Mouse (Mus musculus): ENCODE measurements around the gene Pink1.

GRCm38 (mm10) chr4:138310311-138310910 lies 15.7 kb downstream of the Pink1 start:
- TF ChIP-seq CTCF (IDR thresholded peaks at IDR 0.05; ENCODE audit: borderline replicate concordance, extremely low read depth, insufficient read depth, insufficient read length), result no peak
- no peak for TF ChIP-seq POLR2A (IDR thresholded peaks at IDR 0.05; ENCODE audit: borderline replicate concordance, extremely low read depth, insufficient read depth, insufficient read length, poor library complexity, severe bottlenecking)

Data from brain, embryonic 14.5 days (tissue).